Mouse (Mus musculus) MEL (cell line): ENCODE data around the gene Lmtk3. TPM values are rescaled to one million over a fixed set of nuclear protein-coding genes. Genes with fewer than 3 reads are reported as not detected.
A peak's percentile ranks its signal among the peaks of the same experiment; 100 is the strongest.

Experiments
- DNase-seq: peaks from one replicate; pipeline ENCODE4 v3.0.0; 2011; ENCODE audit warnings: low read depth, low spot score
- H3K27ac ChIP-seq: 2 replicates; pipeline ENCODE4 v1.5.1; 2012; ENCODE audit warnings: low read depth, mild to moderate bottlenecking, control low read depth, low read length, moderate library complexity; ENCODE audit not compliant: control insufficient read depth
- H3K27me3 ChIP-seq, 2 experiments: fragments of 150-350 bp in 1 of 2; sonication (generic) in 1 of 2; 2 replicates each; pipeline ENCODE4 v1.6.1; 2012; ENCODE audit warnings: low read length in 2 of 2, mild to moderate bottlenecking in 2 of 2, improper control_type of control experiment in 1 of 2, moderate library complexity in 1 of 2; ENCODE audit not compliant: insufficient read depth in 2 of 2, control insufficient read depth in 1 of 2
- H3K36me3 ChIP-seq, 2 experiments: 2 replicates each; pipeline ENCODE4 v1.6.1; 2012 to 2014; ENCODE audit warnings: low read length in 2 of 2, improper control_type of control experiment in 1 of 2, inconsistent platforms in 1 of 2, mild to moderate bottlenecking in 1 of 2; ENCODE audit not compliant: insufficient read depth in 2 of 2, control insufficient read depth in 1 of 2
- H3K4me1 ChIP-seq, 2 experiments: fragments of 150-350 bp in 1 of 2; sonication (generic) in 1 of 2; 2 replicates each; pipeline ENCODE4 v1.6.1; 2012; ENCODE audit warnings: low read length in 2 of 2, improper control_type of control experiment in 1 of 2, mild to moderate bottlenecking in 1 of 2; ENCODE audit not compliant: insufficient read depth in 2 of 2, control insufficient read depth in 1 of 2
- H3K4me3 ChIP-seq, 2 experiments: fragments of 150-350 bp in 1 of 2; sonication (generic) in 1 of 2; 2 replicates each; pipeline ENCODE4 v1.5.1; 2012; ENCODE audit warnings: low read depth in 2 of 2, low read length in 2 of 2, mild to moderate bottlenecking in 2 of 2, moderate library complexity in 2 of 2, control low read depth in 1 of 2, improper control_type of control experiment in 1 of 2; ENCODE audit not compliant: control insufficient read depth in 1 of 2, insufficient read depth in 1 of 2
- H3K79me2 ChIP-seq: 2 replicates; pipeline ENCODE4 v1.6.1; 2012; ENCODE audit warnings: mild to moderate bottlenecking, low read length, moderate library complexity; ENCODE audit not compliant: control insufficient read depth, poor library complexity, insufficient read depth
- H3K9ac ChIP-seq: 2 replicates; pipeline ENCODE4 v1.6.1; 2012; ENCODE audit warnings: low read depth, mild to moderate bottlenecking, control low read depth, low read length, moderate library complexity; ENCODE audit not compliant: control insufficient read depth, poor library complexity, severe bottlenecking
- H3K9me3 ChIP-seq: fragments of 150-350 bp; sonication (generic); replicated peaks from 2 replicates; pipeline ENCODE4 v1.6.1; 2012; ENCODE audit warnings: mild to moderate bottlenecking, low read length, improper control_type of control experiment, moderate library complexity; ENCODE audit not compliant: insufficient read depth
- BHLHE40 ChIP-seq: IDR thresholded peaks from 2 replicates; pipeline ENCODE4 v1.6.1; 2012; ENCODE audit warnings: low read depth, mild to moderate bottlenecking, inconsistent platforms, low read length, improper control_type of control experiment, borderline replicate concordance
- CHD1 ChIP-seq: IDR thresholded peaks from 2 replicates; pipeline ENCODE4 v1.6.1; 2012; ENCODE audit warnings: low read depth, mild to moderate bottlenecking, inconsistent platforms, low read length, improper control_type of control experiment
- E2F4 ChIP-seq: IDR thresholded peaks from 2 replicates; pipeline ENCODE4 v1.6.1; 2011; ENCODE audit warnings: low read depth, low read length, improper control_type of control experiment, borderline replicate concordance
- ELF1 ChIP-seq: IDR thresholded peaks from 2 replicates; pipeline ENCODE4 v1.6.1; 2014; ENCODE audit warnings: low read depth, mild to moderate bottlenecking, inconsistent platforms, low read length, improper control_type of control experiment, moderate library complexity
- ETS1 ChIP-seq: IDR thresholded peaks from 2 replicates; pipeline ENCODE4 v1.6.1; 2012; ENCODE audit warnings: low read depth, mild to moderate bottlenecking, inconsistent platforms, low read length, improper control_type of control experiment, moderate library complexity
- GABPA ChIP-seq: IDR thresholded peaks from 2 replicates; pipeline ENCODE4 v1.6.1; 2012; ENCODE audit warnings: low read depth, mild to moderate bottlenecking, inconsistent platforms, low read length, improper control_type of control experiment, moderate library complexity
- GATA1 ChIP-seq: IDR thresholded peaks from 2 replicates; pipeline ENCODE4 v1.6.1; 2011; ENCODE audit warnings: low read depth, low read length, improper control_type of control experiment
- JUND ChIP-seq: IDR thresholded peaks from 2 replicates; pipeline ENCODE4 v1.6.1; 2011; ENCODE audit warnings: low read depth, mild to moderate bottlenecking, improper control_type of control experiment, low read length
- MAZ ChIP-seq: IDR thresholded peaks from 2 replicates; pipeline ENCODE4 v1.6.1; 2012; ENCODE audit warnings: low read depth, mild to moderate bottlenecking, inconsistent platforms, low read length, improper control_type of control experiment
- MXI1 ChIP-seq: IDR thresholded peaks from 2 replicates; pipeline ENCODE4 v1.6.1; 2011; ENCODE audit warnings: mild to moderate bottlenecking, low read depth, low read length, improper control_type of control experiment
- MYC ChIP-seq: IDR thresholded peaks from 2 replicates; pipeline ENCODE4 v1.6.1; 2011; ENCODE audit warnings: low read depth, mild to moderate bottlenecking, low read length, improper control_type of control experiment, moderate library complexity
- POLR2A ChIP-seq, 2 experiments: IDR thresholded peaks; 2 replicates each; pipeline ENCODE4 v1.6.1; 2011 to 2012; ENCODE audit warnings: low read length in 2 of 2, mild to moderate bottlenecking in 2 of 2, control low read depth in 1 of 2, improper control_type of control experiment in 1 of 2, low read depth in 1 of 2, moderate library complexity in 1 of 2; ENCODE audit not compliant: control insufficient read depth in 1 of 2, insufficient read depth in 1 of 2, poor library complexity in 1 of 2
- POLR2AphosphoS2 ChIP-seq: IDR thresholded peaks from 2 replicates; pipeline ENCODE4 v1.6.1; 2011; ENCODE audit warnings: low read length, improper control_type of control experiment
- RCOR1 ChIP-seq: IDR thresholded peaks from 2 replicates; pipeline ENCODE4 v1.6.1; 2012; ENCODE audit warnings: low read depth, mild to moderate bottlenecking, inconsistent platforms, low read length, improper control_type of control experiment
- SMC3 ChIP-seq: IDR thresholded peaks from 2 replicates; pipeline ENCODE4 v1.6.1; 2011; ENCODE audit warnings: low read depth, low read length, improper control_type of control experiment
- TAL1 ChIP-seq: IDR thresholded peaks from 2 replicates; pipeline ENCODE4 v1.6.1; 2012; ENCODE audit warnings: mild to moderate bottlenecking, inconsistent platforms, low read length, moderate library complexity, mixed read lengths
- TCF12 ChIP-seq: IDR thresholded peaks from 2 replicates; pipeline ENCODE4 v1.6.1; 2014; ENCODE audit warnings: low read depth, mild to moderate bottlenecking, inconsistent platforms, low read length, improper control_type of control experiment, moderate library complexity
- UBTF ChIP-seq: IDR thresholded peaks from 2 replicates; pipeline ENCODE4 v1.6.1; 2012; ENCODE audit warnings: low read depth, mild to moderate bottlenecking, inconsistent platforms, low read length, improper control_type of control experiment, moderate library complexity, borderline replicate concordance; ENCODE audit not compliant: insufficient read depth
- USF1 ChIP-seq: IDR thresholded peaks from 2 replicates; pipeline ENCODE4 v1.6.1; 2014; ENCODE audit warnings: low read depth, mild to moderate bottlenecking, inconsistent platforms, low read length, improper control_type of control experiment, moderate library complexity
- USF2 ChIP-seq, 2 experiments: IDR thresholded peaks; 2 replicates each; pipeline ENCODE4 v1.6.1; 2011 to 2012; ENCODE audit warnings: improper control_type of control experiment in 2 of 2, low read length in 2 of 2, borderline replicate concordance in 1 of 2, inconsistent platforms in 1 of 2, low read depth in 1 of 2, mild to moderate bottlenecking in 1 of 2; ENCODE audit not compliant: insufficient read depth in 1 of 2
- ZKSCAN1 ChIP-seq: IDR thresholded peaks from 2 replicates; pipeline ENCODE4 v1.6.1; 2012; ENCODE audit warnings: low read depth, mild to moderate bottlenecking, inconsistent platforms, low read length, improper control_type of control experiment, moderate library complexity
- polyA plus RNA-seq, 2 experiments: library from polyadenylated mRNA; stranded (reverse) in 1 of 2; unstranded in 1 of 2; fragments of >175 nt in 1 of 2; fragments of >200 nt in 1 of 2; gene quantifications; 2 replicates each; pipeline versions ENCODE4 v1.2.1 to v1.2.4; 2012; ENCODE audit warnings: low replicate concordance in 2 of 2, low read depth in 1 of 2; ENCODE audit not compliant: insufficient read length in 2 of 2, insufficient read depth in 1 of 2, missing spikeins in 1 of 2
- total RNA-seq: library from RNA; depleted of rRNA; stranded (reverse); fragments of 300-350 nt; gene quantifications from 2 replicates; pipeline ENCODE4 v1.2.3, GENCODE M21; 2012

Lmtk3 gene
- total and polyA plus RNA-seq, 3 experiments = 0.04 to 0.40 TPM; not detected in 1

DNA sequence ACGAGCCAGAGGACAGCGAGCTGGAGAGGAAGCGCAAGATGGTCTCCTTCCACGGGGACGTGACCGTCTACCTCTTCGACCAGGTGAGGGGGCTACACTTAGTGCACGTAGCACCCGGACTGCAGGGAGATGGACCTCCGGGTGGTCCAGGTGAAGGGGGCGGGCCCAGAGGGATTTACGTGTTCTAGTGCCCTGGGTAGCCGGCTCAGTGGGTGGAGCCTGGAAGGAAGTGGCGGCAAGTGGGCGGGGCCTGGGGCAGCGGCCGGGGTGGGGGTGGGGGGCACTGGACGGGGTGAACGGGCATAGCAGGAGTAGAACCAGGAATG, 14.9 kb downstream of the Lmtk3 start:
- H3K4me1 ChIP-seq = peaks cover 9 to 13% of the 10 kb centered on the region in 2 experiments; a peak in 3 of 4 replicates
- no peak for TF ChIP-seq TCF12
- TF ChIP-seq MYC = no peak
- TF ChIP-seq POLR2AphosphoS2 = no peak
- no peak for TF ChIP-seq CHD1
- no peak for TF ChIP-seq JUND
- no peak for TF ChIP-seq E2F4
- no peak for TF ChIP-seq MAZ
- TF ChIP-seq USF2 (IDR thresholded peaks at IDR 0.05; ENCODE audit: borderline replicate concordance in 1 of 2, insufficient read depth in 1 of 2, low read depth in 1 of 2, low read length in 2 of 2) = no peak
- H3K9ac ChIP-seq = no peak overlapping the region
- DNase-seq = no peak
- no peaks in the 10 kb centered on the region for H3K9me3 ChIP-seq
- no peaks in the 10 kb centered on the region; the same call in 1 of the 2 replicates for H3K79me2 ChIP-seq
- no peak overlapping the region for H3K4me3 ChIP-seq
- no peaks in the 10 kb centered on the region for H3K27me3 ChIP-seq
- H3K36me3 ChIP-seq = peaks cover 0 to 4% of the 10 kb centered on the region in 2 experiments; a peak in 1 of 4 replicates
- no peak overlapping the region for H3K27ac ChIP-seq

GRCm38 (mm10) chr7:45798931-45799330, 15.4 kb downstream of the Lmtk3 start:
- Histone ChIP-seq H3K9me3 (no peaks in the 10 kb centered on the region), H3K27me3 (no peaks in the 10 kb centered on the region), H3K79me2 (no peaks in the 10 kb centered on the region; the same call in 1 of the 2 replicates), H3K9ac (no peak overlapping the region), H3K4me3 (no peak overlapping the region), H3K36me3 (peaks cover 0 to 4% of the 10 kb centered on the region in 2 experiments; a peak in 1 of 4 replicates), H3K27ac (no peak overlapping the region), H3K4me1 (peaks cover 9 to 13% of the 10 kb centered on the region in 2 experiments; a peak in 3 of 4 replicates)
- DNase-seq = peak; percentile 35
- TF ChIP-seq USF1 (peak; percentile 75), ELF1 (no peak), UBTF (no peak), TAL1 (no peak)

- H3K27me3 ChIP-seq = no peaks in the 10 kb centered on the region
- H3K4me1 ChIP-seq = peaks cover 9 to 13% of the 10 kb centered on the region in 2 experiments; a peak in 3 of 4 replicates
Measured at GRCm38 (mm10) chr7:45800001-45800400, 16.5 kb downstream of the Lmtk3 start.

More at GRCm38 (mm10) chr7:45800001-45800400, 16.5 kb downstream of the Lmtk3 start:
- no peak for DNase-seq
- TF ChIP-seq SMC3 (no peak), GABPA (no peak), MAZ (no peak), BHLHE40 (no peak), USF2 (IDR thresholded peaks at IDR 0.05; ENCODE audit: borderline replicate concordance in 1 of 2, insufficient read depth in 1 of 2, low read depth in 1 of 2, low read length in 2 of 2) (no peak), E2F4 (no peak), POLR2A (IDR thresholded peaks at IDR 0.05; ENCODE audit: control insufficient read depth in 1 of 2, insufficient read depth in 1 of 2, low read depth in 1 of 2, low read length in 2 of 2, poor library complexity in 1 of 2) (no peak), ETS1 (no peak), RCOR1 (no peak), GATA1 (no peak), MXI1 (no peak), ZKSCAN1 (no peak)
- Histone ChIP-seq H3K9me3 (no peaks in the 10 kb centered on the region), H3K4me3 (no peak overlapping the region), H3K27ac (no peak overlapping the region), H3K79me2 (no peaks in the 10 kb centered on the region; the same call in 1 of the 2 replicates), H3K36me3 (peaks cover 0 to 4% of the 10 kb centered on the region in 2 experiments; a peak in 1 of 4 replicates), H3K9ac (no peak overlapping the region)
